In the genomic region with DNA sequence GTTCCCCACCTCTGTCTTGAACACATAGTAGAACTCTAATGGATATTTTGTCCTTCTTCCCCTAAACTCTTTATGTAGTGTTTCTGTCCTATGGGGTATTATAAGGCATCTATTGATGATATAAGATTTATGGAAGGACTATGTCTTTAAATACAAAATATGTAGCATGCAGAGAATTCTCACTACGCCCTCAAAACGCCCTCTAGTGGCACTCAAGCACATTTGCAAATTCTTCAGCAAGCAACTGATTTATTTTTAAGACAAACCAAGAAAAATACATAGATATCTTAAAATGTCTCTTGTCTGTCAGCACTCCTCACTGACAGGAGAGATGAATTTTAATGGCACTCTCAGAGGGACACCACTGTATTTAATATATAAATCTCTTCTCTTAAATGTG, we compare ENCODE assay signal across 14 mouse cellular contexts. TPM values are rescaled to one million over a fixed set of nuclear protein-coding genes. Genes with fewer than 3 reads are reported as not detected.
A peak's percentile ranks its signal among the peaks of the same experiment; 100 is the strongest.
DNase-seq lines count a peak whose midpoint lies in the region; ATAC-seq and TF ChIP-seq lines count a peak whose summit lies in the region.
"Had no signal": no experiment of that assay in that cellular context is flagged by ENCODE, and none has a peak within 500 bp of the region (broad histone marks: within the 10 kb centered on the region; RNA-seq: fewer than 3 reads in every experiment).

No protein-coding gene starts in this region.

- H3K27ac ChIP-seq in liver, adult 2 months (replicated peaks; ENCODE audit: insufficient read depth, low read depth, low read length): no peak overlapping the region; the same call in 1 of the 2 replicates
- H3K27ac ChIP-seq in liver, embryonic 12.5 days: no peak overlapping the region
- no peak overlapping the region for H3K27ac ChIP-seq in cortical plate, adult 2 months (ENCODE audit: insufficient read depth, low read length)
- H3K27ac ChIP-seq: neural tube, embryonic 12.5 days had no signal

- peaks cover 33% of the 10 kb centered on the region for H3K36me3 ChIP-seq in liver, adult 2 months (ENCODE audit: control insufficient read depth, insufficient read depth, low read length)
- peaks cover 5% of the 10 kb centered on the region; the same call in 1 of the 2 replicates for H3K36me3 ChIP-seq in liver, embryonic 12.5 days

- TF ChIP-seq POLR2A in liver, adult 2 months (IDR thresholded peaks at IDR 0.05; ENCODE audit: extremely low read depth, insufficient read depth, low read length): no peak
- TF ChIP-seq POLR2A in cortical plate, adult 2 months (IDR thresholded peaks at IDR 0.05; ENCODE audit: extremely low read depth, insufficient read depth, low read length): no peak

- 15% methylated on average over 2 of the region's 2 CpGs for WGBS in liver, adult 2 months
- 13% methylated on average over 2 of the region's 2 CpGs for WGBS in liver, embryonic 12.5 days (ENCODE audit: insufficient replicate concordance)

- no peaks in the 10 kb centered on the region for H3K27me3 ChIP-seq in liver, adult 2 months (ENCODE audit: control insufficient read depth, insufficient read depth, low read length)
- no peaks in the 10 kb centered on the region for H3K27me3 ChIP-seq in liver, embryonic 12.5 days (replicated peaks)
- H3K27me3 ChIP-seq: neural tube, embryonic 12.5 days had no signal

- H3K4me2 ChIP-seq in liver, embryonic 12.5 days: no peak overlapping the region
- H3K4me2 ChIP-seq: neural tube, embryonic 12.5 days had no signal

- no peak overlapping the region for H3K4me3 ChIP-seq in liver, adult 2 months (ENCODE audit: insufficient read depth, low read depth, low read length)
- no peak overlapping the region for H3K4me3 ChIP-seq in liver, embryonic 12.5 days
- no peak overlapping the region for H3K4me3 ChIP-seq in cortical plate, adult 2 months (ENCODE audit: insufficient read depth, low read length)
- H3K4me3 ChIP-seq: neural tube, embryonic 12.5 days had no signal

- H3K79me2 ChIP-seq in liver, adult 2 months (ENCODE audit: control insufficient read depth, insufficient read depth, low read length): no peaks in the 10 kb centered on the region

- H3K9ac ChIP-seq in liver, adult 2 months (ENCODE audit: low read depth, low read length): no peak overlapping the region
- no peak overlapping the region for H3K9ac ChIP-seq in liver, embryonic 12.5 days
- H3K9ac ChIP-seq: neural tube, embryonic 12.5 days had no signal

- no peak for ATAC-seq in liver, embryonic 12.5 days
- peak; percentile 43; the same call in 1 of the 2 replicates for ATAC-seq in megakaryocyte progenitor cell, adult 5-6 weeks (replicated peaks; ENCODE audit: poor library complexity)

- no peaks in the 10 kb centered on the region for H3K9me3 ChIP-seq in liver, embryonic 12.5 days (replicated peaks)
- H3K9me3 ChIP-seq: neural tube, embryonic 12.5 days had no signal

- peak; percentile 56 for TF ChIP-seq CTCF in liver, adult 2 months (IDR thresholded peaks at IDR 0.05; ENCODE audit: low read depth, low read length)
- peak; percentile 44; the same call in 1 of the 2 replicates for TF ChIP-seq CTCF in cortical plate, adult 2 months (IDR thresholded peaks at IDR 0.05; ENCODE audit: extremely low read depth, insufficient read depth, low read length)

- DNase-seq in liver, adult 2 months (ENCODE audit: extremely low read depth, low read depth, low spot score): no peak
- DNase-seq in Muller cell, postnatal 12 days (ENCODE audit: inconsistent ontology term): peak; percentile 49
- DNase-seq in adrenal gland, adult 18-20 months (ENCODE audit: low spot score in 2 of 2): no peak
- DNase-seq in ovary, postnatal 10 days (ENCODE audit: low spot score): no peak
- DNase-seq: adrenal gland, adult 8-10 months; cerebellum, postnatal 25 days; heart, postnatal 14 days; kidney, postnatal 36 days; lung, postnatal 10 days; spleen, adult 18-20 months had no signal

- no peaks in the 10 kb centered on the region; the same call in 1 of the 2 replicates for H3K4me1 ChIP-seq in liver, adult 2 months (ENCODE audit: control insufficient read depth, insufficient read depth, low read length)
- H3K4me1 ChIP-seq in liver, embryonic 12.5 days: peaks cover 15% of the 10 kb centered on the region
- peaks cover 6% of the 10 kb centered on the region for H3K4me1 ChIP-seq in cortical plate, adult 2 months (ENCODE audit: control insufficient read depth, insufficient read depth, low read length)

RNA-seq across cellular contexts. Expression of a gene that starts 19.5 kb away (rescaled TPM):
- total RNA-seq in liver, adult 2 months (2014; rRNA removed): 25.8 and 29.2 TPM in 2 replicates
- 14.4 and 14.6 TPM in 2 replicates for polyA plus RNA-seq in liver, adult 2 months (2012; rRNA removed)
- polyA plus RNA-seq in liver, embryonic 12.5 days (2016; fragmentation: Nextera tagmentation; extraction: Ambion mirVana): 85.9 and 92.8 TPM in 2 replicates
- polyA plus RNA-seq in cortical plate, adult 2 months (2012; rRNA removed): 75.5 and 78.1 TPM in 2 replicates
- total RNA-seq in megakaryocyte progenitor cell, adult 5-6 weeks (2015): 88.0 and 96.1 TPM in 2 replicates
- total RNA-seq in megakaryocyte progenitor cell, adult 5-6 weeks (2017): 65.8 and 67.3 TPM in 2 replicates
- total RNA-seq in adrenal gland, adult 18-20 months (2021): 10 to 100 TPM; 50.6 to 59.5 TPM

RNA-seq across cellular contexts. Expression of a gene that starts 52.2 kb away (rescaled TPM):
- 0.13 TPM in 1 of 2 replicates, not detected in the other for total RNA-seq in liver, adult 2 months (2014; rRNA removed)
- polyA plus RNA-seq in liver, adult 2 months (2012; rRNA removed): not detected in 2 replicates
- polyA plus RNA-seq in liver, embryonic 12.5 days (2016; fragmentation: Nextera tagmentation; extraction: Ambion mirVana): not detected in 2 replicates
- polyA plus RNA-seq in cortical plate, adult 2 months (2012; rRNA removed): 2.2 and 2.3 TPM in 2 replicates
- 0.10 TPM in 1 of 2 replicates, not detected in the other for total RNA-seq in megakaryocyte progenitor cell, adult 5-6 weeks (2015)
- 0.04 TPM in 1 of 2 replicates, not detected in the other for total RNA-seq in megakaryocyte progenitor cell, adult 5-6 weeks (2017)
- 10 to 100 TPM; 27.2 to 30.4 TPM for total RNA-seq in adrenal gland, adult 18-20 months (2021)

RNA-seq across cellular contexts. Expression of a gene that starts 52.4 kb away (rescaled TPM):
- 8.1 and 8.3 TPM in 2 replicates for total RNA-seq in liver, adult 2 months (2014; rRNA removed)
- 4.8 and 5.9 TPM in 2 replicates for polyA plus RNA-seq in liver, adult 2 months (2012; rRNA removed)
- 24.7 TPM in 2 replicates for polyA plus RNA-seq in liver, embryonic 12.5 days (2016; fragmentation: Nextera tagmentation; extraction: Ambion mirVana)
- 8.7 and 10.0 TPM in 2 replicates for polyA plus RNA-seq in cortical plate, adult 2 months (2012; rRNA removed)
- total RNA-seq in megakaryocyte progenitor cell, adult 5-6 weeks (2015): 29.3 and 31.5 TPM in 2 replicates
- total RNA-seq in megakaryocyte progenitor cell, adult 5-6 weeks (2017): 60.6 and 67.4 TPM in 2 replicates
- 10 to 100 TPM; 22.4 to 22.6 TPM for total RNA-seq in adrenal gland, adult 18-20 months (2021)

Comparison
In these comparisons a context has a peak if more than half of its experiments do, and no peak if none do; other contexts are left out.
1. RNA of a gene that starts 52.2 kb away (total RNA-seq): 27.2 to 30.4 TPM in adrenal gland, adult 18-20 months; 0.04 to 0.10 TPM in megakaryocyte progenitor cell, adult 5-6 weeks and 0.13 TPM in liver, adult 2 months; every median in the first group is over 10 times any median in the second.